Mouse (Mus musculus) left cerebral cortex, postnatal 10 days (tissue): ENCODE data around the gene Olfr1231. TPM values are rescaled to one million over a fixed set of nuclear protein-coding genes. Genes with fewer than 3 reads are reported as not detected.

ENCODE experiments used
- DNase-seq, 2 experiments: peaks; one replicate each; pipeline ENCODE4 v3.0.0; 2021 to 2022; ENCODE audit warnings: low spot score in 2 of 2, mixed read lengths in 1 of 2; ENCODE audit errors: extremely low spot score in 1 of 2
- intact Hi-C: fragments of 180-260 bp; cut with DNase I; formaldehyde crosslinking; loops from one replicate; pipeline ENCODE4 v1.15.1; 2025
- total RNA-seq, 2 experiments: library from RNA; stranded (reverse); gene quantifications; 2 replicates each; pipeline ENCODE4 v1.2.3; 2021

Olfr1231 gene
- not detected for total RNA-seq

DNA sequence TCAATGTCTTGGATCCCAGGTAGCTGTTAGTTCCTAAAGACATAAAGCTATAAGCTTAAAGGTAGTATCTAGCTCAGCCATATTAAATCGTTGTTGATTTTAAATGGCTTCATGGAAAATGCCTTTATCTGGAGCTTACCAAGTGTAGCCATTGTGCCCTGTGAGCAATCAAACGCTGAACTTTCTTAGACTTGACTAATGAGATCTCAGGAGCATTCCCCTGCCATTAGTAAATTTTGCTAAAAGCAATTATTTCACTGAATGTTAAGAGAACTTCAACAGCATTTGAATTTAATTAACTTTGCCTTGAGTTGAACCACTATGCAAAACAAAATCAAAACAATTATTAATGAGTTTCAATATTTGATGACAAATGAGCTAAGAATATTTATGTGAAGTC, at the start of gene Olfr1231:
Olfr1231 (minus strand) TSS at position 101 of the 400 bp plus-strand sequence.
- intact Hi-C loops, result no loop called here

DNA sequence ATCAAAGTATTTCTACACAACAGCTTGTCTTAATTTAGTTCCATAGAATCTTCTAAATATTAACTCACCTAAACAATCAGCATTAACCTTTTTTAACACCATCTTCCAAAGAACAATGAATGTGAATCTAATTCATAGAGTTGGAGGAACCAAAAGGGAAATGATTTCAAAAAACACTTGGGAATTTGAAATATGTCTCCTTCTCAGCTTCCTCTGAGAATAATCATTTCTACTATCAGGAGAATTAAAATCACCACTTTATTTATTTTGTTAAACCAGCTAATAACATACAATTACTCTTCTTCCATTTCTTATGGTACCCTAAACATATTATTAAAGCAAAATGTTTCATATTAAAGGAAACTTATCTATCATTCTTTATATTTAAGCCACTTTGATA, 35.4 kb upstream of the Olfr1231 start, which contains the start of gene Olfr1233:
Olfr1233 (minus strand) TSS at position 101 of the 400 bp plus-strand sequence.
- DNase-seq, result no peak
- intact Hi-C loops, result no loop called here

More for the DNA sequence above, at the start of gene Olfr1231:
- no peak for DNase-seq

DNA sequence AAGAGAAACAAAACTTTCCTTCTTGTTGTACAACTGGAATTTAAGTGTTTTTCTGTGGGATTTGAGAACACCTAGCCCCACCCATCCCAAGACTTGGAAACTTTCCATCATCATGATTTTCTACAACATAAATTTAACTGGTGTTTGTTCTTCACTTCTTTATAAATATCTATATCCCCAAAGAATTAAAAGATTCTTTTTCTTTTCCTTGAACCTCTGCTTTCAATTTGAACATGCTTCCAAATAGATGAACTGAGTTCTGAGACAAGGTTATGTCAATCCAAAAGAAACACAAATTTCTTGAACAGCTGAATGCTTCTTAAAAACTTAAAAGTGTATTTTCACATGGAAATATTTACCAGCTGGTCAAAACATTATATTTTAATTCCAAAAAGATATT, 22.7 kb upstream of the Olfr1231 start, which contains the start of gene Olfr1232:
Olfr1232 (minus strand) TSS at position 101 of the 400 bp plus-strand sequence.
- intact Hi-C loops, result no loop called here
- DNase-seq, result no peak

DNA sequence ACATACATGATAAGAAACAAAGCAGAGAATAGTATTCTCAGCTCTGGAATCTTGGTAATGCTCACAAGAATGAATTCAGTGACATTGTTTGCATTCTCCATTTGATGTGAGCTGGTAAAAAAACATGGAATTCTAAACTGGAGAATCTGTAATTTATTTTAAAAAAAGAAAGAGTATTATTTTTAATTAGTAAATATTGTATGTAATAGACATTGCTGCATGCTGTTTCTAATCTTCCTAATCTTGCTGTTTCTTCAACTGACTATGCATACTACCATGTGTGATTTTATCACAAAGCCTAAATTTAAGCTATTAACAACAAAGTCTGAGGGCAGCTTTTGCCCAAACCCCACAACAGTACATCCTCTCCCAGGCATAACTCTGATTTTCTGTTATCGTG, 9.7 kb downstream of the Olfr1231 start, which contains the start of gene Olfr1230:
Olfr1230 (minus strand) TSS at position 101 of the 400 bp plus-strand sequence.
- intact Hi-C loops, result no loop called here

DNA sequence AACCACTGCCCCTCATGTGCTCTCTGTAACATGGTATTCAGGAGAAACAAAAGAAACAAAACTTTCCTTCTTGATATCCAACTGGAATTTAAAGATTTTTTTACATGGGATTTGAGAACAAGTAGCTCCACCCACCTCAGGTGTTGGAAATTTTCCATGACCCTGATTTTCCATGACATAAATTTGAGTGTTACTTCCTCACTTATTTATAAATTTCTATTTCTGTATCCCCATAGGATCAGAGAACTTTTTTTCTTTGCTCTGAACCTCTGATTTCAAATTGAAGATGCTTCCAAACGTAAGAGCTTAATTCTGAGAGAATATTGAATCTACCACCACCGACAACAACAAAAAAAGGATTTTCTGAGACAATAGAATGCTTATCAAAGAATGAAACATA, 19.0 kb downstream of the Olfr1231 start, which contains the start of gene Olfr1229:
Olfr1229 (minus strand) TSS at position 101 of the 400 bp plus-strand sequence.
- no peak for DNase-seq
- intact Hi-C loops, result no loop called here

More for the DNA sequence above, 9.7 kb downstream of the Olfr1231 start, which contains the start of gene Olfr1230:
- DNase-seq, result no peak

DNA sequence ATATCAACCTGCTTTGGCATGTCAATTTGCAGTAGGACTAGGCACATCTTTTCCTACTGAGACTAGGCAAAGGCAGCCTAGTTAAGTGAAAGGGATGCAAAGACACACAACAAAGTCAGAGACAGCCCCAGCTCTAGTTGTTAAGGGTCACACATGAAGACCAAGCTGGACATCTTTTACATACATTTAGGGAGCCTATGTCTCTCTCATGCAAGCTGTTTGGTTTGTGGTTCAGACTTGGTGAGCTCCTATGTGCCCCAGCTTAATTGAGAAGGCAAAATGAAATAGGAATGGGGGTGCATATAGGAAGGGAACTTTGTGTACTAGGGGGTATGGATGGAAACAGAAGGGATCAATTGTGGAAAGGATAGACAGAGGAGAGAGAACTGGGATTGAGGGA, 52.9 kb downstream of the Olfr1231 start, which contains the start of gene Olfr1228:
Olfr1228 (minus strand) TSS at position 101 of the 400 bp plus-strand sequence.
- no peak for DNase-seq
- intact Hi-C loops, result no loop called here

Other genes starting within 250 kb of the Olfr1231 start
- gene Olfr1218, start 245.9 kb downstream of the Olfr1231 start, total RNA-seq, result not detected
- not detected for gene Olfr1219, start 223.6 kb downstream of the Olfr1231 start, total RNA-seq
- not detected for gene Olfr1220, start 200.2 kb downstream of the Olfr1231 start, total RNA-seq
- gene Olfr1221, start 189.8 kb downstream of the Olfr1231 start, total RNA-seq, result not detected
- not detected for gene Olfr1222, start 174.0 kb downstream of the Olfr1231 start, total RNA-seq
- not detected for gene Olfr1223, start 155.5 kb downstream of the Olfr1231 start, total RNA-seq
- gene Olfr1224-ps1, start 143.0 kb downstream of the Olfr1231 start, total RNA-seq, result not detected
- gene Olfr1225, start 132.4 kb downstream of the Olfr1231 start, total RNA-seq, result not detected
- not detected for gene Olfr1226, start 107.0 kb downstream of the Olfr1231 start, total RNA-seq
- not detected for gene Olfr1228, start 53.0 kb downstream of the Olfr1231 start, total RNA-seq
- gene Olfr1229, start 19.1 kb downstream of the Olfr1231 start, total RNA-seq, result not detected
- gene Olfr1230, start 9.8 kb downstream of the Olfr1231 start, total RNA-seq, result not detected
- gene Olfr1232, start 22.6 kb upstream of the Olfr1231 start, total RNA-seq, result not detected
- not detected for gene Olfr1233, start 35.3 kb upstream of the Olfr1231 start, total RNA-seq
- not detected for gene Olfr1234, start 57.8 kb upstream of the Olfr1231 start, total RNA-seq
- not detected for gene Olfr1238, start 102.6 kb upstream of the Olfr1231 start, total RNA-seq
- gene Olfr1239, start 113.3 kb upstream of the Olfr1231 start, total RNA-seq, result not detected
- not detected for gene Olfr1240, start 135.9 kb upstream of the Olfr1231 start, total RNA-seq
- gene Olfr1241, start 180.1 kb upstream of the Olfr1231 start, total RNA-seq, result not detected
- not detected for gene Olfr1242, start 191.3 kb upstream of the Olfr1231 start, total RNA-seq
- not detected for gene Olfr1243, start 224.4 kb upstream of the Olfr1231 start, total RNA-seq